Mouse (Mus musculus): ENCODE data around the gene Trpm1. TPM values are rescaled to one million over a fixed set of nuclear protein-coding genes. Genes with fewer than 3 reads are reported as not detected.

Gene Trpm1
- total and polyA plus RNA-seq, 3 experiments = 5.9 to 10.7 (median 6.1) TPM

DNA sequence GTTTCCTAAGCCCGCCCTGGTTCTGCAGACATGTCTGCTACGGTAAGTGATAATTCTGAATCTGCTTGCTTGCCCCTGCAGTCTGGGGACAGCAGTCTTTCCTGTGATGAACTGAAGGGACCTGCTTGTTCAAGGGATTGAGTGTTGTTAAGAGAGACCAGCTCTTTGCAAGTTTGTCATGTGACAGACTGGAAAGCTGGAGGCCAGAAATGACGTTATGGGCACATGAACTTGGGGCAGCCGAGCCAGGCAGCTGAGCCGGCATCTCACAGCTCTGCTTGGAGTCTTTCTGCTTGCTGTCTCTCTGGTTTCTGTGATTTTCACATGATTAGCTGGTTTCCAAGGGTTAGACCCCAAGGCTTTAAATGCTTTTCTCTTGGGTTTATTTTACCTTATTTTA is 74.0 kb downstream of the Trpm1 start:
- Histone ChIP-seq H3K4me3 (replicated peaks in 1 of 3; ENCODE audit: low read depth in 2 of 3, low read length in 2 of 3, poor library complexity in 1 of 3) (peak overlapping the region; percentile 19 to 53 (median 39)), H3K27ac (ENCODE audit: insufficient read depth, low read depth) (peak overlapping the region; percentile 67), H3K79me2 (replicated peaks; ENCODE audit: control insufficient read depth, extremely low read depth, insufficient read depth, poor library complexity, severe bottlenecking) (no peaks in the 10 kb centered on the region), H3K9ac (ENCODE audit: insufficient read depth, low read depth) (peak overlapping the region; percentile 82), H3K27me3 (replicated peaks) (no peaks in the 10 kb centered on the region), H3K4me2 (ENCODE audit: insufficient read depth, low read depth, poor library complexity, severe bottlenecking) (peak overlapping the region; percentile 86), H3K36me3 (replicated peaks in 1 of 2; ENCODE audit: control insufficient read depth in 1 of 2, insufficient read depth in 1 of 2, low read length in 1 of 2) (peaks cover 8 to 32% of the 10 kb centered on the region in 2 experiments), H3K9me3 (replicated peaks; ENCODE audit: low read length) (peaks cover 11% of the 10 kb centered on the region), H3K4me1 (ENCODE audit: control insufficient read depth in 1 of 2, insufficient read depth in 2 of 2) (peaks cover 4 to 21% of the 10 kb centered on the region in 2 experiments; a peak in 3 of 4 replicates)
- dilution Hi-C loops (cut with MboI; ENCODE audit: extremely low pct_ligation_motif_present, extremely low pct_unique_long_range_greater_than_20kb, low sequenced_read_pairs) = no loop called here
- TF ChIP-seq POLR2A (IDR thresholded peaks at IDR 0.05; ENCODE audit: low read depth, low read length) (peak; percentile 42), BHLHE40 (IDR thresholded peaks at IDR 0.05; ENCODE audit: low read depth, low read length) (peak; percentile 89), ETS1 (conservative IDR thresholded peaks at IDR 0.05; ENCODE audit: low read depth, low read length) (peak; percentile 46; the same call in 1 of the 2 replicates), NRF1 (IDR thresholded peaks at IDR 0.05; ENCODE audit: low read depth, low read length) (no peak), USF1 (IDR thresholded peaks at IDR 0.05; ENCODE audit: low read depth, low read length) (peak; percentile 72), CHD2 (IDR thresholded peaks at IDR 0.05; ENCODE audit: low read length) (no peak), TBP (conservative IDR thresholded peaks at IDR 0.05; ENCODE audit: low read depth, low read length) (0 out of 2 replicates have a peak, but pooled peaks have one; percentile 48), MYC (IDR thresholded peaks at IDR 0.05; ENCODE audit: low read depth, low read length) (peak; percentile 17; the same call in 1 of the 2 replicates), MXI1 (IDR thresholded peaks at IDR 0.05; ENCODE audit: low read depth, low read length) (0 out of 2 replicates have a peak, but pooled peaks have one; percentile 33), MAZ (IDR thresholded peaks at IDR 0.05; ENCODE audit: low read depth, low read length) (no peak), TCF12 (IDR thresholded peaks at IDR 0.05; ENCODE audit: low read depth, low read length) (peak; percentile 58; the same call in 1 of the 2 replicates), USF2 (conservative IDR thresholded peaks at IDR 0.05; ENCODE audit: low read depth, low read length) (peak; percentile 65; the same call in 1 of the 2 replicates)
- DNase-seq (ENCODE audit: extremely low read depth) = peak; percentile 72
- in situ Hi-C loops (cut with MboI; ENCODE audit: low pct_ligation_motif_present, low pct_unique_long_range_greater_than_20kb, low sequenced_read_pairs) = no loop called here

DNA sequence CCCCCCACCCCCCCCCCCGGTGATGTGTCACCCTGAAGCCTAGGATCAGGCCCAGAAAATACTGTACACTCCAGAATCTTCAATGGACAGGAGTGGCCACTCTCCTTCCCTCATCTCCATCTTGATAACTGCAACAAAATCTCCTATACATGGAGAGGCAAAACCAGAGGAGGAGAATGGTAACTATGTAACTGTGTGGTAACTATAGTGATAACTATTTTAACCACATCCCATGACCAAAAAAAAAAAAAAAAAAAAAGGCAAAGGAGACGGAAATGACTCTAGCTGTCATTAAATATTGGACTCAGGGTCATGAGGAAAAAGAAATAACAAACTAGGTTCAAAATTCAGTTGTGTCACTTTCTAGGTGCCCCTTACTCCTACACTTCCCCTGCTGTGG is 74.7 kb downstream of the Trpm1 start:
- in situ Hi-C loops (cut with MboI; ENCODE audit: low pct_ligation_motif_present, low pct_unique_long_range_greater_than_20kb, low sequenced_read_pairs) (no loop called here), dilution Hi-C loops (cut with MboI; ENCODE audit: extremely low pct_ligation_motif_present, extremely low pct_unique_long_range_greater_than_20kb, low sequenced_read_pairs) (no loop called here)
- Histone ChIP-seq H3K79me2 (replicated peaks; ENCODE audit: control insufficient read depth, extremely low read depth, insufficient read depth, poor library complexity, severe bottlenecking) (no peaks in the 10 kb centered on the region), H3K9ac (ENCODE audit: insufficient read depth, low read depth) (peak overlapping the region; percentile 82), H3K4me1 (ENCODE audit: control insufficient read depth in 1 of 2, insufficient read depth in 2 of 2) (peaks cover 4 to 19% of the 10 kb centered on the region in 2 experiments; a peak in 3 of 4 replicates), H3K4me2 (ENCODE audit: insufficient read depth, low read depth, poor library complexity, severe bottlenecking) (peak overlapping the region; percentile 86), H3K27ac (ENCODE audit: insufficient read depth, low read depth) (no peak overlapping the region), H3K27me3 (replicated peaks) (no peaks in the 10 kb centered on the region), H3K36me3 (replicated peaks in 1 of 2; ENCODE audit: control insufficient read depth in 1 of 2, insufficient read depth in 1 of 2, low read length in 1 of 2) (peaks cover 8 to 32% of the 10 kb centered on the region in 2 experiments), H3K4me3 (replicated peaks in 1 of 3; ENCODE audit: low read depth in 2 of 3, low read length in 2 of 3, poor library complexity in 1 of 3) (no peak overlapping the region), H3K9me3 (replicated peaks; ENCODE audit: low read length) (peaks cover 11% of the 10 kb centered on the region)
- no peak for DNase-seq (ENCODE audit: extremely low read depth)
- no peak for TF ChIP-seq SIN3A (IDR thresholded peaks at IDR 0.05; ENCODE audit: low read length)
- no peak for TF ChIP-seq JUND (conservative IDR thresholded peaks at IDR 0.05; ENCODE audit: low read depth, low read length)
- no peak for TF ChIP-seq CHD1 (IDR thresholded peaks at IDR 0.05; ENCODE audit: low read depth, low read length)
- no peak for TF ChIP-seq ZNF384 (IDR thresholded peaks at IDR 0.05; ENCODE audit: low read depth, low read length)
- TF ChIP-seq UBTF (IDR thresholded peaks at IDR 0.05; ENCODE audit: low read depth, low read length) = no peak
- no peak for TF ChIP-seq POLR2AphosphoS2 (IDR thresholded peaks at IDR 0.05; ENCODE audit: low read depth, low read length)
- TF ChIP-seq POLR2A (IDR thresholded peaks at IDR 0.05; ENCODE audit: low read depth, low read length) = no peak
- no peak for TF ChIP-seq BHLHE40 (IDR thresholded peaks at IDR 0.05; ENCODE audit: low read depth, low read length)
- TF ChIP-seq TBP (conservative IDR thresholded peaks at IDR 0.05; ENCODE audit: low read depth, low read length) = no peak
- no peak for TF ChIP-seq ZC3H11A (IDR thresholded peaks at IDR 0.05; ENCODE audit: low read depth, low read length)
- TF ChIP-seq USF2 (conservative IDR thresholded peaks at IDR 0.05; ENCODE audit: low read depth, low read length) = no peak
- TF ChIP-seq E2F4 (IDR thresholded peaks at IDR 0.05; ENCODE audit: insufficient replicate concordance, low read depth, low read length) = no peak
- TF ChIP-seq MAX (IDR thresholded peaks at IDR 0.05; ENCODE audit: low read length) = no peak
- no peak for TF ChIP-seq HCFC1 (IDR thresholded peaks at IDR 0.05; ENCODE audit: low read depth, low read length)
- no peak for TF ChIP-seq PAX5 (IDR thresholded peaks at IDR 0.05; ENCODE audit: low read length)
- no peak for TF ChIP-seq ETS1 (conservative IDR thresholded peaks at IDR 0.05; ENCODE audit: low read depth, low read length)
- TF ChIP-seq ELF1 (IDR thresholded peaks at IDR 0.05; ENCODE audit: low read depth, low read length) = no peak
- no peak for TF ChIP-seq EP300 (IDR thresholded peaks at IDR 0.05; ENCODE audit: low read length)
- TF ChIP-seq NRF1 (IDR thresholded peaks at IDR 0.05; ENCODE audit: low read depth, low read length) = no peak

All from CH12.LX (cell line).